Comparison of ENCODE assay signal across 14 mouse cellular contexts in the genomic region with DNA sequence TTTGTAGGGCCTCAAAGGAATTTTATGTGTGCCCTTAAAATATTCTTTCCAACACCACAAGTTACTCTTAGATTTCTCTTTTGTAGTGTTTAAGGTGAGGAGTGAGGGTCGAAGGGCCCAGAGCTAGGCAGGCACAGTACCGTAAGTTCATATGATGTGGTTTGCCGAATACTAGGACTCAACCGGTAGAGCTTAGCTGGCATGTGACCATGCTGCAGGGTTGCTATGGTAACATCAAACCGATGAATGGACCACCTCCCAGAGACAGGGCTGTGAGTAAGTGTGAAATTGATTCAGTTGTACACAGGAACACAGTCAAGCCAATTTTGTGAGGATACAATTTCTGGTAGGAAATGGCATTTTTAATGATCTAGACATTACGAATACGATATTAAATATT. TPM values are rescaled to one million over a fixed set of nuclear protein-coding genes. Genes with fewer than 3 reads are reported as not detected.
DNase-seq lines count a peak whose midpoint lies in the region; ATAC-seq lines count a peak whose summit lies in the region.
"Had no signal": no experiment of that assay in that cellular context is flagged by ENCODE, and none has a peak within 500 bp of the region (broad histone marks: within the 10 kb centered on the region; RNA-seq: fewer than 3 reads in every experiment).

No protein-coding gene starts in this region.

- ATAC-seq in megakaryocyte progenitor cell, adult 5-6 weeks (replicated peaks; ENCODE audit: poor library complexity), result no peak
- ATAC-seq: CD4-positive, CD25-positive, alpha-beta regulatory T cell, adult 4 months had no signal

- peaks cover 3% of the 10 kb centered on the region; the same call in 1 of the 2 replicates for H3K27me3 ChIP-seq in hindbrain, embryonic 10.5 days (ENCODE audit: insufficient read depth, poor library complexity, severe bottlenecking)
- H3K27me3 ChIP-seq: heart, embryonic 13.5 days; stomach, embryonic 15.5 days had no signal

- peaks cover 16% of the 10 kb centered on the region for H3K4me1 ChIP-seq in hindbrain, embryonic 10.5 days (replicated peaks)
- H3K4me1 ChIP-seq: heart, embryonic 13.5 days; stomach, embryonic 15.5 days had no signal

- intact Hi-C loops in left cerebral cortex, postnatal 25 days (cut with DNase I), result no loop called here

- H3K36me3 ChIP-seq in hindbrain, embryonic 10.5 days, result no peaks in the 10 kb centered on the region
- H3K36me3 ChIP-seq: heart, embryonic 13.5 days; stomach, embryonic 15.5 days had no signal

- no peak overlapping the region for H3K27ac ChIP-seq in hindbrain, embryonic 10.5 days
- H3K27ac ChIP-seq: heart, embryonic 13.5 days; kidney, postnatal 0 days; liver, embryonic 14.5 days; stomach, embryonic 15.5 days had no signal

- 49% methylated on average over 7 of the region's 7 CpGs for WGBS in hindbrain, embryonic 10.5 days

- DNase-seq in left cerebral cortex, postnatal 25 days (ENCODE audit: low spot score in 2 of 2), result peak; percentile 24 to 28
- DNase-seq in left cerebral cortex, adult 8-10 months (ENCODE audit: low spot score in 2 of 2), result no peak
- peak; percentile 42 for DNase-seq in hindbrain, embryonic 10.5 days (ENCODE audit: low spot score)
- peak; percentile 62 for DNase-seq in mesoderm, embryonic 11.5 days (ENCODE audit: low read depth, low spot score)
- peak; percentile 26 for DNase-seq in right cerebral cortex, postnatal 25 days
- no peak for DNase-seq in spleen, postnatal 10 days (ENCODE audit: low spot score in 2 of 2)
- DNase-seq in spleen, postnatal 36 days (ENCODE audit: low spot score in 2 of 2), result no peak
- DNase-seq: cerebellum, adult 11 months had no signal

- H3K4me3 ChIP-seq in hindbrain, embryonic 10.5 days, result no peak overlapping the region
- H3K4me3 ChIP-seq: heart, embryonic 13.5 days; stomach, embryonic 15.5 days had no signal

- no peaks in the 10 kb centered on the region for H3K9me3 ChIP-seq in hindbrain, embryonic 10.5 days
- H3K9me3 ChIP-seq: heart, embryonic 13.5 days; stomach, embryonic 15.5 days had no signal

RNA-seq across cellular contexts. Expression of a gene that starts 44.5 kb away (rescaled TPM):
- 10 to 100 TPM; 30.6 to 42.4 TPM for total RNA-seq in left cerebral cortex, postnatal 25 days (2021)
- 10 to 100 TPM; 27.3 to 32.6 (median 29.7) TPM for total RNA-seq in left cerebral cortex, adult 8-10 months (2022)
- polyA plus RNA-seq in hindbrain, embryonic 10.5 days (2016; fragmentation: Nextera tagmentation; extraction: Ambion mirVana), result 2.8 TPM in 2 replicates
- not detected in 2 replicates for total RNA-seq in megakaryocyte progenitor cell, adult 5-6 weeks (2015)
- 0.07 TPM in 1 of 2 replicates, not detected in the other for total RNA-seq in megakaryocyte progenitor cell, adult 5-6 weeks (2017)
- polyA plus RNA-seq: CD4-positive, CD25-positive, alpha-beta regulatory T cell, adult 4 months had no signal

Comparison
In these comparisons a context has a peak if more than half of its experiments do, and no peak if none do; other contexts are left out.
1. DNase-seq: peak in left cerebral cortex, postnatal 25 days (2 of 2), hindbrain, embryonic 10.5 days (single experiment), mesoderm, embryonic 11.5 days (single experiment) and right cerebral cortex, postnatal 25 days (single experiment); none in left cerebral cortex, adult 8-10 months (0 of 2), spleen, postnatal 10 days (0 of 2) and spleen, postnatal 36 days (0 of 2).
2. RNA of a gene that starts 44.5 kb away (total RNA-seq): 30.6 to 42.4 TPM in left cerebral cortex, postnatal 25 days and 27.3 to 32.6 TPM in left cerebral cortex, adult 8-10 months; 0.07 TPM in megakaryocyte progenitor cell, adult 5-6 weeks; every median in the first group is over 10 times any median in the second.